Mouse (Mus musculus) MEL (cell line): ENCODE results near the gene Fbn1. TPM values are rescaled to one million over a fixed set of nuclear protein-coding genes. Genes with fewer than 3 reads are reported as not detected.

Source experiments
- DNase-seq: peaks from one replicate; pipeline ENCODE4 v3.0.0; 2011; ENCODE audit warnings: low read depth, low spot score
- H3K27ac ChIP-seq: 2 replicates; pipeline ENCODE4 v1.5.1; 2012; ENCODE audit warnings: low read depth, mild to moderate bottlenecking, control low read depth, low read length, moderate library complexity; ENCODE audit not compliant: control insufficient read depth
- H3K27me3 ChIP-seq, 2 experiments: fragments of 150-350 bp in 1 of 2; sonication (generic) in 1 of 2; 2 replicates each; pipeline ENCODE4 v1.6.1; 2012; ENCODE audit warnings: low read length in 2 of 2, mild to moderate bottlenecking in 2 of 2, improper control_type of control experiment in 1 of 2, moderate library complexity in 1 of 2; ENCODE audit not compliant: insufficient read depth in 2 of 2, control insufficient read depth in 1 of 2
- H3K36me3 ChIP-seq, 2 experiments: 2 replicates each; pipeline ENCODE4 v1.6.1; 2012 to 2014; ENCODE audit warnings: low read length in 2 of 2, improper control_type of control experiment in 1 of 2, inconsistent platforms in 1 of 2, mild to moderate bottlenecking in 1 of 2; ENCODE audit not compliant: insufficient read depth in 2 of 2, control insufficient read depth in 1 of 2
- H3K4me1 ChIP-seq, 2 experiments: fragments of 150-350 bp in 1 of 2; sonication (generic) in 1 of 2; 2 replicates each; pipeline ENCODE4 v1.6.1; 2012; ENCODE audit warnings: low read length in 2 of 2, improper control_type of control experiment in 1 of 2, mild to moderate bottlenecking in 1 of 2; ENCODE audit not compliant: insufficient read depth in 2 of 2, control insufficient read depth in 1 of 2
- H3K4me3 ChIP-seq, 2 experiments: fragments of 150-350 bp in 1 of 2; sonication (generic) in 1 of 2; 2 replicates each; pipeline ENCODE4 v1.5.1; 2012; ENCODE audit warnings: low read depth in 2 of 2, low read length in 2 of 2, mild to moderate bottlenecking in 2 of 2, moderate library complexity in 2 of 2, control low read depth in 1 of 2, improper control_type of control experiment in 1 of 2; ENCODE audit not compliant: control insufficient read depth in 1 of 2, insufficient read depth in 1 of 2
- H3K79me2 ChIP-seq: 2 replicates; pipeline ENCODE4 v1.6.1; 2012; ENCODE audit warnings: mild to moderate bottlenecking, low read length, moderate library complexity; ENCODE audit not compliant: control insufficient read depth, poor library complexity, insufficient read depth
- H3K9ac ChIP-seq: 2 replicates; pipeline ENCODE4 v1.6.1; 2012; ENCODE audit warnings: low read depth, mild to moderate bottlenecking, control low read depth, low read length, moderate library complexity; ENCODE audit not compliant: control insufficient read depth, poor library complexity, severe bottlenecking
- H3K9me3 ChIP-seq: fragments of 150-350 bp; sonication (generic); replicated peaks from 2 replicates; pipeline ENCODE4 v1.6.1; 2012; ENCODE audit warnings: mild to moderate bottlenecking, low read length, improper control_type of control experiment, moderate library complexity; ENCODE audit not compliant: insufficient read depth
- CTCF ChIP-seq, 3 experiments: IDR thresholded peaks in 2 of 3; conservative IDR thresholded peaks in 1 of 3; 2 replicates each; pipeline ENCODE4 v1.5.1; 2011 to 2012; ENCODE audit warnings: low read length in 3 of 3, low read depth in 2 of 3, mild to moderate bottlenecking in 2 of 3, improper control_type of control experiment in 1 of 3, inconsistent platforms in 1 of 3, mixed read lengths in 1 of 3, moderate library complexity in 1 of 3; ENCODE audit not compliant: control insufficient read depth in 1 of 3, insufficient read depth in 1 of 3, poor library complexity in 1 of 3, severe bottlenecking in 1 of 3
- E2F4 ChIP-seq: IDR thresholded peaks from 2 replicates; pipeline ENCODE4 v1.6.1; 2011; ENCODE audit warnings: low read depth, low read length, improper control_type of control experiment, borderline replicate concordance
- ELF1 ChIP-seq: IDR thresholded peaks from 2 replicates; pipeline ENCODE4 v1.6.1; 2014; ENCODE audit warnings: low read depth, mild to moderate bottlenecking, inconsistent platforms, low read length, improper control_type of control experiment, moderate library complexity
- GABPA ChIP-seq: IDR thresholded peaks from 2 replicates; pipeline ENCODE4 v1.6.1; 2012; ENCODE audit warnings: low read depth, mild to moderate bottlenecking, inconsistent platforms, low read length, improper control_type of control experiment, moderate library complexity
- GATA1 ChIP-seq: IDR thresholded peaks from 2 replicates; pipeline ENCODE4 v1.6.1; 2011; ENCODE audit warnings: low read depth, low read length, improper control_type of control experiment
- JUND ChIP-seq: IDR thresholded peaks from 2 replicates; pipeline ENCODE4 v1.6.1; 2011; ENCODE audit warnings: low read depth, mild to moderate bottlenecking, improper control_type of control experiment, low read length
- KAT2A ChIP-seq: conservative IDR thresholded peaks from 2 replicates; pipeline ENCODE4 v1.6.1; 2012; ENCODE audit warnings: low read depth, low read length, improper control_type of control experiment, inconsistent platforms
- MAX ChIP-seq: IDR thresholded peaks from 2 replicates; pipeline ENCODE4 v1.6.1; 2011; ENCODE audit warnings: low read length, improper control_type of control experiment
- MAZ ChIP-seq: IDR thresholded peaks from 2 replicates; pipeline ENCODE4 v1.6.1; 2012; ENCODE audit warnings: low read depth, mild to moderate bottlenecking, inconsistent platforms, low read length, improper control_type of control experiment
- MEF2A ChIP-seq: IDR thresholded peaks from 2 replicates; pipeline ENCODE4 v1.6.1; 2014; ENCODE audit warnings: low read depth, mild to moderate bottlenecking, inconsistent platforms, low read length, improper control_type of control experiment; ENCODE audit not compliant: poor library complexity, insufficient replicate concordance, severe bottlenecking; ENCODE audit errors: extremely low read depth
- MXI1 ChIP-seq: IDR thresholded peaks from 2 replicates; pipeline ENCODE4 v1.6.1; 2011; ENCODE audit warnings: mild to moderate bottlenecking, low read depth, low read length, improper control_type of control experiment
- POLR2A ChIP-seq, 2 experiments: IDR thresholded peaks; 2 replicates each; pipeline ENCODE4 v1.6.1; 2011 to 2012; ENCODE audit warnings: low read length in 2 of 2, mild to moderate bottlenecking in 2 of 2, control low read depth in 1 of 2, improper control_type of control experiment in 1 of 2, low read depth in 1 of 2, moderate library complexity in 1 of 2; ENCODE audit not compliant: control insufficient read depth in 1 of 2, insufficient read depth in 1 of 2, poor library complexity in 1 of 2
- RCOR1 ChIP-seq: IDR thresholded peaks from 2 replicates; pipeline ENCODE4 v1.6.1; 2012; ENCODE audit warnings: low read depth, mild to moderate bottlenecking, inconsistent platforms, low read length, improper control_type of control experiment
- SMC3 ChIP-seq: IDR thresholded peaks from 2 replicates; pipeline ENCODE4 v1.6.1; 2011; ENCODE audit warnings: low read depth, low read length, improper control_type of control experiment
- TBP ChIP-seq: IDR thresholded peaks from 2 replicates; pipeline ENCODE4 v1.8.0; 2011; ENCODE audit warnings: low read depth, low read length, improper control_type of control experiment
- TCF12 ChIP-seq: IDR thresholded peaks from 2 replicates; pipeline ENCODE4 v1.6.1; 2014; ENCODE audit warnings: low read depth, mild to moderate bottlenecking, inconsistent platforms, low read length, improper control_type of control experiment, moderate library complexity
- USF1 ChIP-seq: IDR thresholded peaks from 2 replicates; pipeline ENCODE4 v1.6.1; 2014; ENCODE audit warnings: low read depth, mild to moderate bottlenecking, inconsistent platforms, low read length, improper control_type of control experiment, moderate library complexity
- ZKSCAN1 ChIP-seq: IDR thresholded peaks from 2 replicates; pipeline ENCODE4 v1.6.1; 2012; ENCODE audit warnings: low read depth, mild to moderate bottlenecking, inconsistent platforms, low read length, improper control_type of control experiment, moderate library complexity
- polyA plus RNA-seq, 2 experiments: library from polyadenylated mRNA; stranded (reverse) in 1 of 2; unstranded in 1 of 2; fragments of >175 nt in 1 of 2; fragments of >200 nt in 1 of 2; gene quantifications; 2 replicates each; pipeline versions ENCODE4 v1.2.1 to v1.2.4; 2012; ENCODE audit warnings: low replicate concordance in 2 of 2, low read depth in 1 of 2; ENCODE audit not compliant: insufficient read length in 2 of 2, insufficient read depth in 1 of 2, missing spikeins in 1 of 2
- total RNA-seq: library from RNA; depleted of rRNA; stranded (reverse); fragments of 300-350 nt; gene quantifications from 2 replicates; pipeline ENCODE4 v1.2.3, GENCODE M21; 2012

Gene Fbn1
- total and polyA plus RNA-seq, 3 experiments = 0.01 TPM; not detected in 2

DNA sequence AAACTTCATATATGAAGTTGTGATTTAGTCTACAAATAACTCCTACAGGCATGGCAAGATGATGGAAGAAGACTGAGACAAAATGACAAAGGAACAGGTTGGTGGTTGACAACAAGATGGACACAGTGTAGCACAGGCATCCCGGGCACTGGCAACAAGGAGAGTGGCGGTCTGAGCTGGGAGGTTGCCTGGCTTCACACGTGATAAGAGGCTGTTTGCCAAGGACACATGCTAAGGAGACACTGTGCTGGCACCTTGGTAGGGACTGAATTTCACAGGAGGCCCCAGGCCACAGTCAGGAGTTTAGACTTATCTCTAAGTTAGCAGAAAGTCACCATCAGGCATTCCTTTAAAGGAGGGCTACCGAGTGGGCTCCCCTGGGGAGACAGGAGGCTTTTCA is 88.1 kb downstream of the Fbn1 start:
- DNase-seq = no peak
- no peak overlapping the region for H3K27ac ChIP-seq
- H3K9ac ChIP-seq = no peak overlapping the region
- H3K27me3 ChIP-seq = peaks cover 0 to 3% of the 10 kb centered on the region in 2 experiments; a peak in 1 of 4 replicates
- no peaks in the 10 kb centered on the region for H3K36me3 ChIP-seq
- H3K79me2 ChIP-seq = no peaks in the 10 kb centered on the region
- no peak overlapping the region for H3K4me3 ChIP-seq
- TF ChIP-seq POLR2A (IDR thresholded peaks at IDR 0.05; ENCODE audit: control insufficient read depth in 1 of 2, insufficient read depth in 1 of 2, low read depth in 1 of 2, low read length in 2 of 2, poor library complexity in 1 of 2) (no peak), MEF2A (no peak), JUND (no peak), TCF12 (no peak), ELF1 (no peak), SMC3 (no peak), MAX (no peak), MAZ (no peak), GABPA (no peak), MXI1 (no peak), GATA1 (no peak), CTCF (IDR thresholded peaks at IDR 0.05 in 2 of 3, conservative IDR thresholded peaks at IDR 0.05 in 1 of 3; ENCODE audit: control insufficient read depth in 1 of 3, insufficient read depth in 1 of 3, low read depth in 2 of 3, low read length in 3 of 3, poor library complexity in 1 of 3, severe bottlenecking in 1 of 3) (no peak), TBP (no peak), RCOR1 (no peak), ZKSCAN1 (no peak), KAT2A (no peak)
- H3K4me1 ChIP-seq = no peaks in the 10 kb centered on the region
- no peaks in the 10 kb centered on the region for H3K9me3 ChIP-seq

DNA sequence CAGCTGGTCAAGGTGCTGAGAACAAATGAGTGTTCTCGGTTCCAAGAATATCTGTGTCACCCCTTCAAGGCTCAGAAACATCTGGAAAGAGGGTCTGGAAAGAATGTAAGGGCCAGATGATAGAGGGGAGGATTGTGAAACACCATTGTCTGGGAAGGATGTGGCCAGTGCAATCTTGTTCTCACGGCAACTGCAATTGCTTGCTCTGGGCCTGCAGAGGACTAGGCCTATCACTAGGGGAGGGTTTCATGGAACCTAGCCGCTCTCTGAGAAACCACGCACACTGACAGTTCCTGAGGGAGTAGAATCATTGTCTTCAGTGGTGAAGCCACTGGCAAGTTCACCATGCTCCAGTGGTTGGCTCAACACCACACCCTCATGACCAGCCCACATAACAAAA is 89.2 kb downstream of the Fbn1 start:
- DNase-seq = no peak
- no peaks in the 10 kb centered on the region for H3K9me3 ChIP-seq
- H3K4me1 ChIP-seq = no peaks in the 10 kb centered on the region
- H3K79me2 ChIP-seq = no peaks in the 10 kb centered on the region
- no peak overlapping the region for H3K4me3 ChIP-seq
- no peak overlapping the region for H3K27ac ChIP-seq
- H3K36me3 ChIP-seq = no peaks in the 10 kb centered on the region
- TF ChIP-seq POLR2A (IDR thresholded peaks at IDR 0.05; ENCODE audit: control insufficient read depth in 1 of 2, insufficient read depth in 1 of 2, low read depth in 1 of 2, low read length in 2 of 2, poor library complexity in 1 of 2) (no peak), E2F4 (no peak), USF1 (no peak)
- H3K27me3 ChIP-seq = peaks cover 0 to 3% of the 10 kb centered on the region in 2 experiments; a peak in 1 of 4 replicates
- H3K9ac ChIP-seq = no peak overlapping the region
